Mouse (Mus musculus) left cerebral cortex, adult 18-20 months (tissue): ENCODE measurements around the gene Gm14548. TPM values are rescaled to one million over a fixed set of nuclear protein-coding genes. Genes with fewer than 3 reads are reported as not detected.
"Not testable (repeated sequence)": the region's sequence is repeated elsewhere in the genome, so short reads cannot be mapped to it uniquely, and the experiment has no call there.

Experiments
- DNase-seq, 2 experiments: peaks; one replicate each; pipeline ENCODE4 v3.0.0; 2021 to 2022; ENCODE audit warnings: low spot score in 2 of 2, mixed read lengths in 1 of 2
- long read RNA-seq, 2 experiments: library from polyadenylated mRNA; stranded (forward); transcript quantifications; one replicate each; pipeline ENCODE4 v2.0.0; 2021
- total RNA-seq, 2 experiments: library from RNA; stranded (reverse); gene quantifications; 2 replicates each; pipeline ENCODE4 v1.2.3; 2021

The Gm14548 gene
- total RNA-seq = not detected
- long read RNA-seq, experiment 1 = 0 reads
- long read RNA-seq, experiment 2 = 0 reads

- DNase-seq = not testable (repeated sequence)
Measured at GRCm38 (mm10) chr7:3898036-3898590, at the start of gene Gm14548. Gene Gm14548 (minus strand): TSS chr7:3898120.

GRCm38 (mm10) chr7:3946117-3946516 is 48.2 kb upstream of the Gm14548 start:
- DNase-seq = no peak

DNA sequence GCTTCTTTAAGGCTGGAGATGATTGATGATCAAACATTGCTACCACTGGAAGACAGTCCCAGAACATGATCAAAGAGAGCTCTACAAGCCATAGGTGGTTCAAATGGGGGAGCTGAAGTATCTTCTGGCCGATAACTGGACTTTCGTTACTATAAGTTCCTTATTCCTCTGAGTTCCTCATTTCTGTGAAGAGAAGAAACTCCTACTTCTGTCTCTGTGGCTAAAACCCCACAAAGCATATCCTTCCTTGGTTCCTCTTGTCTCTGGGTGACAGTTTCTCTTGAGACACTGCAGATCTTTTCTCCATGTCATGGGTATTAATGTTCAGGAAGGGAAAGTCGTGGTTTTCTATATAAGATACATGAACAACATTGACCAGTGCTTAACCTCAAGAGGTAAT is 43.0 kb upstream of the Gm14548 start:
- no peak for DNase-seq

- no peak for DNase-seq
Measured at GRCm38 (mm10) chr7:3939866-3940525, 42.1 kb upstream of the Gm14548 start.

GRCm38 (mm10) chr7:3935473-3935872 is 37.6 kb upstream of the Gm14548 start:
- not testable (repeated sequence) for DNase-seq

DNA sequence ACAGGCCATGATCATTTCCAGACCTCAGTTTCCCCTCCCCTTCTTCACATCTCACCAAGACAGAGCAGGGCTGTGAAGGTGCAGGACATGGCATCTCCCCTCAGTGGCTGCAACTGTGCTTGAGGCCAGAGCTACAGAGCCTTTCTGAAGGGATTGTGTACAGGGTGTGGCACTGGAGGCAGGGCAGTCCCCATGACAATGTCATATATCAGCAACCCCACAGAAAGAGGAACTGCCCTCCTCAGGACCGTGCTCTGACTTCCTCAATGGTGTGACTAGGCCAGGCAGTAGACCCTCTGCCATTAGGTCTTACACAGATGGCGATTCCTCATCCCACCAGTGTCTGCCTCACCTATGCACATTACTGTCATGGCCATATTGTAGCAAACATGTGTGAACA is 17.5 kb upstream of the Gm14548 start, which contains the start of gene Lilra6:
Gene Lilra6 (minus strand): TSS at position 117 of the 400 bp plus-strand sequence.
- not testable (repeated sequence) for DNase-seq

DNA sequence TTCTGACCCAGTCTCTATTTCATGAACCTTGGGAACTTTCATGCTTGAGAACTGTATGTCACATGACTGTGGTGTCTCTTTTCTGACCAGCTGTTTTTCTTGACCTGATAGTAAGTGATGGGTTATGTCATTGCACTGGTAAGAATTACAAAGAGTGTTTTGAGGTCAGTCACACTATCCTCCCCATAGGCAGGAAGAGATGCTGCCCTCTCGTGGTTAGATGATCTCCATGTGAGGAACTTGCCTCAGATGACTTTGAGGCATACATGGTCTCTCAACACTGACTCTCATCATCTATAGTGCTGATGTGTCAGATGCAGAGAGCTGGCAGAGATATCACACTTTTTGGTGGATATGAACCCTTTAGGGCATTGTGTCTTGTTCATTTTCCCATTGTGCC is 5.8 kb upstream of the Gm14548 start:
- DNase-seq = no peak

GRCm38 (mm10) chr7:3875032-3875431 is 22.9 kb downstream of the Gm14548 start:
- DNase-seq = not testable (repeated sequence)

- not testable (repeated sequence) for DNase-seq
Measured at GRCm38 (mm10) chr7:3844951-3845350, 53.0 kb downstream of the Gm14548 start, which contains the start of gene Pira2. Gene Pira2 (minus strand): TSS chr7:3845051.

DNA sequence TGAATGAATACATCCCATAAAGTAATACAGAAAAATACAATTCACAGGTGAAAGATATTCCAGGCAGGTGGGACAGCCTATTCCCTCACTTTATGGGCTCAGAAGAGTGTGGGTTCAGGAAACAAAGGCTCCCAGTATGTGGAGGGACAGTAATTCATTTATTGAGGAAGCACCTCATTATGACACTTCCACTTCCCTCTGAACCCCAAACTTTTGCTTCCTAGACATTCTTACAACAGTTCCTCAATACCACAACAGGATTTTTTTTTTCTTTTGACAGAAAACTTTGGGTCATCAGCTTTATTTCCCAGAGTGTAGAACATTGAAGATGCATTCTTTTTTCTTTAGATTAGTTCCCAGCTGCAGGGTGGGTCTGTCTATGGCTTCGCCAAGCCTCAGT is 60.1 kb downstream of the Gm14548 start:
- DNase-seq = not testable (repeated sequence)

Other genes with a start within 250 kb of the Gm14548 start
- 1 to 10 TPM; 6.7 to 6.8 TPM for gene Leng1, start 232.3 kb downstream of the Gm14548 start, total RNA-seq
- 10 to 100 TPM in 1 of 2 experiments, 1 to 10 TPM in 1; 7.9 to 10.8 TPM for gene Tmc4, start 220.6 kb downstream of the Gm14548 start, total RNA-seq
- gene Tsen34, start 205.3 kb downstream of the Gm14548 start, total RNA-seq = 10 to 100 TPM; 78.5 to 90.0 TPM
- 100 to 1,000 TPM; 226 to 235 TPM for gene Mboat7, start 204.6 kb downstream of the Gm14548 start, total RNA-seq
- 100 to 1,000 TPM; 337 to 359 TPM for gene Rps9, start 194.1 kb downstream of the Gm14548 start, total RNA-seq
- under 1 TPM; 0.21 to 0.37 TPM for gene Pirb, start 177.7 kb downstream of the Gm14548 start, total RNA-seq
- gene Gm15448, start 72.4 kb downstream of the Gm14548 start, total RNA-seq = not detected
- under 1 TPM in 1 of 2 experiments, not detected in 1; 0.16 TPM for gene Pira2, start 53.1 kb downstream of the Gm14548 start, total RNA-seq
- under 1 TPM in 1 of 2 experiments, not detected in 1; 0.16 TPM for gene Lilra6, start 17.4 kb upstream of the Gm14548 start, total RNA-seq
- gene Lair1, start 165.1 kb upstream of the Gm14548 start, total RNA-seq = 1 to 10 TPM; 5.9 to 7.1 TPM
- 100 to 1,000 TPM; 597 TPM for gene Ttyh1, start 221.3 kb upstream of the Gm14548 start, total RNA-seq
- gene Leng8, start 238.9 kb upstream of the Gm14548 start, total RNA-seq = 100 to 1,000 TPM; 125 to 149 TPM